Mouse (Mus musculus) brain, embryonic 18.5 days (tissue): ENCODE measurements around the gene Hoxd8.

Experiments
- DNase-seq: peaks from one replicate; pipeline ENCODE4 v3.0.0-alpha.2; 2012; ENCODE audit warnings: low read depth, low spot score

Gene Hoxd8

DNA sequence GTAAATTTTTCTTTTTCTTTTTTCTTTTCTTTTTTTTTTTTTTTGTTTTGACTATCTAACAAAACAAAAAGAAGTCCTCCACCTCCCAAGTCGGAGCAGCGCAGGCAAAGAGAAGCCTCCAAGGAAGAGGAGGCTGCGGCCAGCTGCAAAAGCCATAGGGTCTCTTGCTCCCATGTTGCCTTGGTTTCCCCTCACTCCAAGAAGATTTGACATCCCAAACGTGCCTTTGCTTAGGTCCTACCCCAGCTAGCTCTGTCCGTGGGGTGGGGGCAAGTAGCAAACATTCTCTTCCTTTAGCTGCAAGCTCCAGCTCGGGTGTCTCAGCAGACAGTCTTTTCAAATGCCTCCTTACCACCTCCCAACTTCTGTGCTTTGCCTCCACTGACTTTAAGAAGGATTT is 29.4 kb downstream of the Hoxd8 start:
- no peak for DNase-seq

DNA sequence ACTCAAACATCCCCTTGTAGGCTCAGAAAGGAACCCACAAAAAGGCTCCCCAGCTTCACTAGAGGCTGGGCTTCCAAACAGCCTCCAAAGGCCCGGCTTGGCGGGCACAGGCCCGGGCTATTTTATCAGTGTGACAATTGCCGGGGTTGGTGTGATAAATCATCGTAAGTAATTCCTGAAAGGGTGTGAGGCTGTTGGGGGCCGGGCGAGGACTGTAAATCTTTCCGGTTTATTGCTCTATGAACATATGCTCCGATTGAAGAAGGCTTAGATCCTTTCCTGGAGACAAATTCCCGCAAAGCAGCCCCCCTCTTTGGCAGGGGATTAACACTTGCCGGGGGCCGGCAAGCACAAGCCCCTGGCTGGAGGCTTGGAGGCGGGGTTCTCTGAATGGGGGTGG is 30.0 kb downstream of the Hoxd8 start:
- no peak for DNase-seq

DNA sequence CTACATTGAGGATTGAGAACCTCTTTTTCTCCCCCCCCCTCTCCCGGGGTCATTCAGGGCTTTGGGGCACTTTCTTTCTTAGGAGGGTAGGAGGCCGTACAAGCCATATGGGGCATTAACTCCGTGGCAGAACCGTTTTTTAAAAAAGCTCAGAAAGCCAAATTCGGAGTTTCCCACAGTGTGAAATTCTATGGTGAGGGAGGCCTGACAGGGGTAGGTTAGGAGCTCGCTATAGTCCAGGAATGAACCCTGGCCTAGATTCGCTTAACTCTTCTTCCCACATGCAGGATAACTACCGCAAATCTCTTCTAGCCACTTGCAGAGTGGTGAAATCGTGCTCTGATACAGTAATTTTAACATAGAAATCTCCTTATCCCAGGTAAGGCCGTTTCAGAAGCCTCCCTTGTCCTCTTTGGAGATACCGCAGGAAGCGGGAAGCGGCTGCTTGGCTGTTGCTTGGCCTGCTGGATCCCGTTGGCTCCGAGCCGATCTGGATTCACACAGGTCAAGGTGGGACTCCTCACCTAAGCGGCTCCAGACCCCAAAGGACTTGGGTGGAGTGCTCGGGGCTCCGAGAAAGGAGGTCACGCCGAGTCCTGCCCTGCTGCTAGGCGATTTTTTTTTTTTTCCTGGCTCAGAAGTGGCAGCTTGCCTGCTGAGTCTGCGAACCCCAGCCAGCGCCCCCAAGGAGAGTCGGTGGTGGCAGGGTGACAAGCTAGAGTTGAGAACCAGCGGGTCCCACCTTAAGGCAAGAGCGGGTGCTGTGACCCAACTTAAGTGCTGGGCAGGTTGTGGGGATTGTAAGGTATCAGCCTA is 30.8 kb downstream of the Hoxd8 start:
- DNase-seq = no peak

DNA sequence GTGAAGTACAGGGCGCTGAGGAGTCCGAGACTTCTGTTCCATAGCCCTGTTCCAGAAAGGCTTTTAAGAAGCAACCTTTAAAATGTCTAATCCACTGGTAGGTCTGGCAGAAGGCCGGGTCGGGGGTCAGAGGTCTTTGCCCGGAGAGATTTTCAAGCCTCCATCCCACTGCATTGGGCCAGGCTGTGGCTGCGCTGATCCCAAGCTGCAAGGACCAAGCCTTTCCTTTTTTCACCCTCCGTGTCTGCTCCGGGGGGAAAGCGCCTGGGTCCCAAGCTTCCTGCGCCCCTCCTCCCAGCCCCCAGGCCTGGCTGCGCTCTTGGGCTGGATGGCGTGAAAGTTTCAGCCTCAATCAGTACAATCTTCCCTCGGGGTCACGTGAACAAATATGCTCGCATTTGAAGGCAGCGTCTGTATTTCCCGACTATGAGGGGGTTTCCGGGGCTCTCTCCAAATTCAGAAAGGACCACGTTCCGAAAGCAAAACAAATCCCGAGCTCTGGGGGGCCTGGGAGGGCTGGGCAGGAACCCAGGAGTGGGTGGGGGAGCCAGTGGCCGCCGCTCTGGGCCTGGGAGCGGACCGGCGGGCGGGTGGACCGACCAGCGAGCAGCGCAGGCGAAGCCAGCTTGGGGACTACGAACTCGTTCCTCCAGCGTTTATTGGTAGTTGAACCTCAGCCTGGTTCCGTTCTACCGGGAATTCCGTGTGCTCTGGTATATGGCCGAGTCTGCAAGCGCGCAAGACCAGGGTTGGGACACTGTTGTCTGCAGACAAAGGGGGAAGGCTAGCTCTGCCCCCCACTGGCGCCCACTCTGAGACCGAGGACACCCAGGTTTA is 31.7 kb downstream of the Hoxd8 start:
- no peak for DNase-seq

DNA sequence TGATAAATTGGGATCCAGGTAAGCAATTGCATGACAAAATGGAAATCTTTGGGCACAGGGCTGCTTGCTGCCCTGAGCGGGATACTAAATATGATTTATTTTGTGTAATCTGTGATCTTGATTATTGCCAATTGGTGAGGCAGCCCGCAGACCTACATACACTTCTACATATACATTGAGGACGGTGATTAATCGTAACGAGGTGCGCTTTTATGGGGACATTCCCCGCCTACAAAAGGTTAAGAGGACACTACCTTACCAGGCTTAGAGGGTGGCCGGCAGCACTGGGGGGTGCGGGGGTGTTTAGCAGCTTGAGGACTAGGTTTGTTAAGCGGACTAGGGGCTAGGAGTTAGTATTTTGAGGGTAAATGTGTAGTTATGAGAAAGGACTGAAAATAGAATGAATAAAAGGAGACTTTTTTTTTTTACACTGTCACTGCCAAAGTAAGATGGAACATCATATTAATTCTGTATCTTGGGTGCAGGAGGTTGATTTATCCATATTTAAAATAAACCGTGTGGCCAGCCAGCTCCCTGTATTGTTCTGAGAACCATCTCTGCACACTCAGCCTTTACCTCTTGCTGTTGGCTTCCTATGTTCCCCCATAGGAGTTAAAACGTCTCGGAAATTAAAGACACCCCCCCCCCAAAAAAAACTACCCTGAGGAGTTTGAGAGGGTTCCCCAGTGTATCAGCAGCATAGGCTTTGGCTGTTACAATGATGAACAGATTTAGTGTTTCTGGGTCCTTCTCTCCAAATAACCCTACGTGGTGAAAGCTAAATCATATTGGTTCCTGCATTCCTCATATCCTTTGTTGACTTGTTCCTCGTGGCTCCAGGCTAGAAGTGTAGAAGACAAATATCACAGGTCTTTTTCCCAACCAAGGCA is 32.5 kb downstream of the Hoxd8 start:
- DNase-seq = no peak

DNA sequence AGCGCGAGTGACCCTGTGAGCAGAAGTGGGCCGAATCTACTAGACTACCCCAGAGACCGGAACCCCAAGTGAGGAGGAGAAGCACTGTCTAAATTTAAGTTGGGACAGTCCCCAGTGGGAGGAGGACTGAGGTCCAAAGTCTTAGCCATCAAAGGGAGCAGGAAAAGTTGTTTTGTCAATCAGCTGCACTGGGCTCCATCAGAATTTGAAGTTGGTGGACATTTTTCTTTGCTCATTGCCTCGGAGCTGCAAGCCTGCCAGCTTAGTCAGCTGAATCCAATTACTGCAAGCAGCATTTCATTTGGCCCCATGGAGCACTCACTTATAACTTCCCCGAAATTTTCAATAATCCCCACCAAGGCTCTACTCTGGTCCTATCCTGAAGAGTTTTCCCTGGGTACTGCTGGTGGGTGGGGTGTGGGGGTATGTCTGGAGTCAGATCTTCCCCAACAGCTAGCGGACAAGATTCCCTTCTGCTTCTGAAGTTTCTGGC is 33.2 kb downstream of the Hoxd8 start:
- DNase-seq = no peak

DNA sequence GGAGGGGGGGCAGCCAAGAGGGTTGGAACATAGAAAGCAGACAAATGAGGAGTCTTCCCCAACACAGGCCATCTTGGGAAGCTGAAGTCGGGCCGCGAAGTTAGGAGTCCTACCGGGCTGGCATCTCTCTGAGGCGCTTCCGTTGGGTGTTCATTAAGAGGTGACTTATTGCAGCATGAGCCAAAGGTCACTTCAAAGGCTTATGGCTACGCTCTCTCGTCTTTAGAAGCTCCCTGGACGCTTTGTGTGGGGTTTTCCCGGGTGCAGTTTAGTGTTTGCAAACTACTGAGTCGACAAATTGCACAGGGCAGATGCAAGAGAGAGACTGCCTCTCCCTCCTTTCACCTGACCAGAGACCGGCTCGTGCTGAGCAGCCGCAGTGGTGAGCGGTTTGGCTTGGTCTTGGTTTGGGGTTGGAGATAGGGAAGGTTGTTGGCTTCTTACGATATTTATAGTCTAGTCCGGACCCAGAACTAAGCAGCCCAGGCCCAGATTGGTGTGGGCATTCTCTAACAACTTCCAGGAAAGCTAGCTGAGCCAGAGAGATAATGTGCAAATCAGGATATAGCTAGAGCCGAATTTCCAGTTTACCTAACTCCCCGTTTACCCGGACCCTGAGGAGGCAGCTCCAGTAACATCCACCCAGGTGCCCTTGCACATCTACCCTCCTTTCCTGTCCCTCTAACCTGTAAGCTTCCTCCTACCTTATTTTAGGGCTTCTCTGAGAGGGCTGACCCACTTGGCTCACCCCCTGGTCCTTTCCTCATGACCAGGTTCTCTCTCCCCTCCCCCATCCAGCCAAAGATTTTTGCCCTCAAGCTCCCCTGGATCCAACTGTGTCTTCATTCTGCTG is 34.4 kb downstream of the Hoxd8 start:
- no peak for DNase-seq

DNA sequence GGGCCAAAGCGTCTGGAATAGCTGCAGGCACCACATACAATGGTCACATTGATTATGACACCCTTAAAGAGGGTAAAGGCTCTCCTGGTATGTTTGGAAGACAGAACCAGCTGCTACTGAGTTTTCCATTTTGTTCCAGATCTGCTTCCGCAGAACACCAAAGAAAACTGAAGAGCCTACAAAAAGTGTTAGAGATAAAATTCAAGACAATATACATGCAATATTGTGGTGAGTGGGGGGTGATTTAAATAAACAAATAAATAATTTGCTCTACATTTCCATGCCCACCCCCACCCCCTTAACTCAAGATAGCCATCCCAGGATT is 35.0 kb downstream of the Hoxd8 start:
- no peak for DNase-seq

DNA sequence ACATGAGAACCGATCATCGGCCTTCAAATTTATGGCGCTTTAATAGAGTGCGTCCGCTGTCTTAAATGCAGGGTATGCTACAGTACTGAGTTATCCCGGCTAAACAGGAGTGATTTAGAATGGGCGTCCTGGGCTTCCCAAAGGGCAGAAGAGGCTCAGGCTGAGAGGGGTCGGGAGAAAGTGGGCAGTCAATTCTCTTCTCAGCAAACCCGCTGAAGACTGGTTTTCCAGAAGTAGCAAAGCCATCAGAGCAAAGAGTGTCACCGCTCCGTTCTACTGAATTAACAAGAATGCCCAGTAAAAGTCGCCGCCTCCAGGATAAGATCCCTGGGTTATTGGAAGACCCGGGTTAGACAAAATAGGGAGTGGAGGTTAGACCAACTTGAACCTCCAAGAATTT is 35.5 kb downstream of the Hoxd8 start:
- no peak for DNase-seq

DNA sequence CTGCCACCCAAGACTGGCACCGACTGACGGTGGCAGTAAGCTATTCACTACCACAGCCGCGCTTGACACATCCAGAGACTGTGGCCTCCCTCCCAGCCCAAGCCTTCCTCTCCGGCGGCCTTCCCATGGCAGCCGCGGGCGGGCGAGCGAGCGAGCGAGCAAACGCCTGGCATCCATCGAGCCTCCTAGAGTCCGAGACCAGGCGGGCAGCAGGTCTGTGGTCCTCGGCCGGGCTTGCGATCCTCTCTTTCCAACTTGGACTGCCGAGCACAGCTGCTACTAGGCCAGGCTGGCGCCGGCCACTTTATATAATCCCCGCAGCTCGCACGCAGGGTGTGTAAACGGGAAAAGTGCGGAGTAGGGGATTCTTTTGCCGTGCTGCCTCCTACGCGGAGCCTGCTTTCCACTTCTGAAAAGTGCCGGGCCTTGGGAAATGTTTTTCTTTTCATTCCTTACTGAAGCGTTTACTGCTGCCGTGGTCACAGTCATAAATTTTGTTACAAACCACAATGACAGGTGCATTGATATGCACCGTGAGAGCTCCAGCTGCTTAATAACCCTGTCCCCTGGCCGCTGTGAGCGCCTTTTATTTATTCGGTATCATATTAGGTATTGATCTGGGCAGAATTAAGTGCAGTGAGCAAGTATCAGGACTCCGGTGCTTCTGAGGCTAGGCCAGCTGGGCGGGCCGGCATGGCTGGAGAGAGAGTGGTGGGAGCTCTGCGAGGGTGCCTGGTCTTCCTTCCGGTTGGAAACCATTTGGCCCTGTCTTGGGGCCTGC is 36.1 kb downstream of the Hoxd8 start:
- no peak for DNase-seq

DNA sequence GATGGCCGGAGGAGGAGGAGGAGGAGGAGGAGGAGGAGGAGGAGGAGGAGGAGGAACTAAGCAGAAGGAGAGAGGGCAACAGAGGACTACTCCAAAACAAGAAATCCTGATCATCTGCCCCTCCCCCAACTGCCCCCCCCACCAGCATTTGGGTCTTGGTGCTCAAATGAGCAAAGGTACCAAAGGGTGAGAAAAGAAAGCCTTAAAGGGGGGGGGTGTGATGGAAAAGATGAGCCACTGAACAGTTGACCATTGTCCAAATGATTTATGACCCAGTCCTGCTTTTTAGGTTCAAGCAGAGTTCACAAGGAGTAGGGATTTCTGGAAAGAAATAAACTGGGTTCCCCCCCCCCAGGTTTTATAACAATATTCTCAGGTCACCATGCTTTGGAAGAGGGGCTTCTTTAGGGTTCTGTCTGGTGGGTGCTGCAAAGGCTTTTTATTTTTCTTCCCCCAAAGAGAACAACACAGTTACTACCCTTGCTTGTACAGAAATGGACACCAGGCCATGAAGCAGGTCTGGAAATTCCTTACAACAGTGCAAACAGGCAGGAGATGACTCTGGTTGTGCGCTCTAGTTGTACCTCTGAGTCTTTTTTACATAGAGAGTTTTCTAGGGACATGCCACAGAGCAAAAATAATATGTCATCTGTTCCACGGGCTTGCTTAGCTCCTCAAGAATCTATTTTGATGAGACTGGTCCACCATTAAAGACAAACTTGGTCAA is 37.0 kb downstream of the Hoxd8 start:
- DNase-seq = no peak

DNA sequence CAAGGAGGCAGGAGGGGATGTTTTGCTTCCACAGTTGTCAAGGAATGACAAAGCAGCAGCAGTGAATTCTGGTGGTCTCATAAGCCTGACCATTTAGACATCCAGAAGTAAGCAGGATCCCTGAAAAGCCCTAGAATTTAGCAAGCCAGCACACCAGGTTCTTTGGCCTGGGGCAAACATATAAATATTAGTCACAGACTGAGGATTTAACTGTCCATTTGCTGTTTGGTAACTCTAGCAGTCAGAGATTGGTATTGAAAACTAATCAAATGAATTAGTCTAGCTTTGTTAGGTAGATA is 37.5 kb downstream of the Hoxd8 start:
- no peak for DNase-seq

DNA sequence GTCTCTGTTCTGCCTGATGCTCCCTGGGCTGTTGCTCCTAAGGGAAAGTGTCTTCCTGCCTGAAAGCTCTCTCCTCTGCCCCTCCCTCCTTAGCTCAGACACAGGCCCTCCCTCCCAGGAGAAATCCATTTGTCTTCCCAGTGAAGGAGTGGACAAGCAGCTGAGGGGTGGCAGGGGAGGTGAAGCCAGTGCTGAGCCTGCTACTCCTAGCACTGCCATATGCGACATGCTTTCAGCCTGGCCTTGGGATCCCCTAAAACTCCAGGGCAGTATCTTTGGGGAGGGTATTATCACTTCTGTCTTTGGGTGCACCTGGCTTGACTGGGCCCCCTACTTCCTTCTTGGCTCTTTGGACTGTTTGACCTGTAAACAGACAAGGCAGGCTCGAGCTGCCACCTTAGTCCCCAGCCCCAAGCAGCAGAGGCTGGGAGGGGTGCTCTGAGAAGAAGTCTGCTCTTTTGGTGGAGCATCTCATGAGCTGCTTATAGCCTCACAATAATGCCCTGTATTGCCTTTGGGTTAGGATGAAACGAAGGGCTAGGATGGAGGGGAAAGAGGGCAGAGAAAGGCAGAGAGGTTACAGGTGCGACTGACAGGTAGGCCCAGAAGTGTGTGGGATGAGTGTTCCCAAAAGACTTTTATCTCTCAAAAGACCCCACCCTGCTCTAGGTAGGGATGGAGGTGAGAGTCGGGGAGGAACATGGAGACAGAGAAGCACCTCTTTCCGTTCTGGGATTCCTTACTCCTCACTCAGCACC is 41.3 kb downstream of the Hoxd8 start:
- no peak for DNase-seq

DNA sequence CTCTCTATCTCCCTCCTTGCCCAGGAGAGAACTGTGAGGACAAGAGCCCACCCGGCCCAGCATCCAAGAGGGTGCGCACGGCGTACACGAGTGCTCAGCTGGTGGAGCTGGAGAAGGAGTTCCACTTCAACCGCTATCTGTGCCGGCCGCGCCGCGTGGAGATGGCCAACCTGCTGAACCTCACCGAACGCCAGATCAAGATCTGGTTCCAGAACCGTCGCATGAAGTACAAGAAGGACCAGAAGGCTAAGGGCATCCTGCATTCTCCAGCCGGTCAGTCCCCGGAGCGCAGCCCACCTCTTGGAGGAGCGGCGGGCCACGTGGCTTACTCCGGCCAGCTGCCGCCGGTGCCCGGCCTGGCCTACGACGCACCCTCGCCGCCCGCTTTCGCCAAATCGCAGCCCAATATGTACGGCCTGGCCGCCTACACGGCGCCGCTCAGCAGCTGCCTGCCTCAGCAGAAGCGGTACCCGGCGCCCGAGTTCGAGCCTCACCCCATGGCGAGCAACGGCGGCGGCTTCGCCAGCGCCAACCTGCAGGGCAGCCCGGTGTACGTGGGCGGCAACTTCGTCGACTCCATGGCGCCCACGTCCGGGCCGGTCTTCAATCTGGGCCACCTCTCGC is 42.0 kb downstream of the Hoxd8 start:
- DNase-seq = no peak

DNA sequence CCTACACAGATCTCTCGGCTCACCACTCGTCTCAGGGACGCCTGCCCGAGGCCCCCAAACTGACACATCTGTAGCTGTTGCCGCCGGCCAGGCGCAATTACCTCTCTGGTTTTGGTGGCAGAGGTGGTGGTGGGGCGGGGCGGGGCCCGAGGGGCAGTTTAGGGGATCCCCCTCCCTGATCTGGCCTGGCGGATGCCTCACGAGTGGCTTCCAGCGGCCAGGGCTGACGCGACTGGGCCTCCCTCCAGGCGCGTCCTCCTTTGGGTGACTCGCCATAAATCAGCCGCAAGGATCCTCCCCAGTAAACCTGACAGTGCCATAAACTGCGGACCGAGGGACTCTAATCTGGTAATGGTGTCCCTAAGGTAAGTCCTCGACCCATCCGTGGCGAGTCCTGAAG is 42.6 kb downstream of the Hoxd8 start:
- no peak for DNase-seq

DNA sequence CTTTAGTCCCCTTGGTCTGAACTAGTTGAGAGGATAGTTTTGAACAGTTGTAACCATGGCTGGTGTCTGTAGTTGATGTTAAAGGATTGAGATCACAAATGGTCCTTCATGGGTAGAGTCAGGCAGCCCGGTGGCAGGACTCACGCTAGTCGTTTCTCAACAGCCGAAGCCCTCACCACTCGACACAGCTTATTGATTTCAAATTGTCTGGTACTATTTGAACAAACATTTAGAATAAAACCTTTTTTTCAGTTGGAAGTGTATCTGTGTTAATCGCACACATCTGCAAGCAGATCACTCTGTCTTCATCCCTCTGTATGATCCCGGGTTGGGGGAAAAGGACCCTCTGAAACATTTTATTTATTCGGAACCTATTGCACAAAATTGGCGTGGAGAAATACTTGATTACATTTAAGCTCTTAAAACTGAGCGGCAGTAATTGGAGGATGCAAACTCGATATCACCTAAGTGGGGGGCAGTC is 43.3 kb downstream of the Hoxd8 start:
- no peak for DNase-seq

DNA sequence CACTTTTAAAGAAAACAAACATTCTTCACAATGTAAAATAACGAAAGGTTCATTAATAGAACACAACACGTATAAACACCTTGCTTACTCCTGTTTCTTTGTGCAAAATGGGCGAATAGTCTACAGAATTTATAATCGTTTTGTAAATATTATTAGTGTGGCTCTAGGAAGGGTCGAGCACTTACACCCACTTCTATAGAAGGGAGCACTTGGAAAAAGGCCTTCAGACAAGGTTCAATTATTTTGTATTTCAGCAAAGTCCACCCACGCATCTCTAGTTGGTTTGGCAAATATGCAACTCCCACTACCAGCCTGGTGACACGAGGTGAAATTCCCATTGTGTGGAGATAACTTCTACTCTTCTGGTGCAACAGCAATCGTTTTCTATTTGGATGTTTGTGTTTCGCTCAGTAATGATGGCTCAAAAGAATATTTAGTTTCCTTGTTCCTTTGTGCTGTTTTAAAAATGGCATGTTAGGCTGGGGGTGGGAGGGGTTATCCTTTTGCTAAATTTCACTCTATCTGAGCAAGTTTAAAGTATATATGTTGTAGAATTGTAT is 44.1 kb downstream of the Hoxd8 start:
- DNase-seq = no peak
